10 mouse cellular contexts compared by ENCODE assay signal in the genomic region with DNA sequence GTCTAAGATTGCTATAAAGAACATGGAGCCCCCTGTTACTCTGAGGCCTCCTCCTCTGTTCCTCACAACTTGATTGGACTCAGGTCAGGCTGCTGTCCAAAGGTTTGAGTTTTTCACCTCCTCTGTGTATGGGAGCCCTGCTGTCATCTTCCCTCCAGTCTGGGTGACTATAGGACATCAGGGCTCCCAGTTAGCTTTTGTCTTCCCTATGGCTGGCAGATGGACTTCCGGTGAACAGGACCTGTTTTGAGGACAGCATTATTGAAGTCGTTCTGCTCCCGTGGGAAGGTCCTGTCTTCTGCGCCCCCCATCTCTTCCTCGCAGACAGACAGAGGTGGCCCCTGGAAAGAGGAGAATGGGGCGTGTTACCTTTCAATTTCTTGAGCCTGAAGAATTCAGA. TPM values are rescaled to one million over a fixed set of nuclear protein-coding genes. Genes with fewer than 3 reads are reported as not detected.
DNase-seq lines count a peak whose midpoint lies in the region; ATAC-seq and TF ChIP-seq lines count a peak whose summit lies in the region.
"Had no signal": no experiment of that assay in that cellular context is flagged by ENCODE, and none has a peak within 500 bp of the region (broad histone marks: within the 10 kb centered on the region; RNA-seq: fewer than 3 reads in every experiment).

No protein-coding gene starts in this region.

- no peak for TF ChIP-seq EP300 in lung, postnatal 0 days (IDR thresholded peaks at IDR 0.05)

- H3K36me3 ChIP-seq in forebrain, postnatal 0 days (ENCODE audit: insufficient read depth): no peaks in the 10 kb centered on the region
- H3K36me3 ChIP-seq in forebrain, embryonic 16.5 days (ENCODE audit: control insufficient read depth, insufficient read depth): no peaks in the 10 kb centered on the region
- H3K36me3 ChIP-seq in lung, postnatal 0 days (ENCODE audit: insufficient read depth, low read length): no peaks in the 10 kb centered on the region
- 0 out of 2 replicates have a peak, but pooled peaks cover 8% of the 10 kb centered on the region for H3K36me3 ChIP-seq in embryonic facial prominence, embryonic 15.5 days
- H3K36me3 ChIP-seq in liver, embryonic 15.5 days (replicated peaks): no peaks in the 10 kb centered on the region

- no peak overlapping the region for H3K4me3 ChIP-seq in forebrain, postnatal 0 days (ENCODE audit: low read depth, low read length)
- no peak overlapping the region for H3K4me3 ChIP-seq in forebrain, embryonic 16.5 days (replicated peaks; ENCODE audit: low read length)
- H3K4me3 ChIP-seq in lung, postnatal 0 days (ENCODE audit: low read depth, low read length): no peak overlapping the region
- no peak overlapping the region for H3K4me3 ChIP-seq in embryonic facial prominence, embryonic 15.5 days (replicated peaks)
- peak overlapping the region; percentile 67 for H3K4me3 ChIP-seq in liver, embryonic 15.5 days (replicated peaks)

- H3K27ac ChIP-seq in forebrain, postnatal 0 days (ENCODE audit: low read depth, low read length): no peak overlapping the region
- no peak overlapping the region for H3K27ac ChIP-seq in forebrain, embryonic 16.5 days (ENCODE audit: low read length)
- no peak overlapping the region for H3K27ac ChIP-seq in lung, postnatal 0 days (ENCODE audit: low read length)
- no peak overlapping the region for H3K27ac ChIP-seq in embryonic facial prominence, embryonic 15.5 days (replicated peaks)
- peak overlapping the region; percentile 54; the same call in 1 of the 2 replicates for H3K27ac ChIP-seq in liver, embryonic 15.5 days (replicated peaks)

- H3K27me3 ChIP-seq in forebrain, postnatal 0 days (ENCODE audit: insufficient read depth, low read length): no peaks in the 10 kb centered on the region
- H3K27me3 ChIP-seq in forebrain, embryonic 16.5 days (replicated peaks; ENCODE audit: control insufficient read depth, insufficient read depth, low read length): no peaks in the 10 kb centered on the region
- no peaks in the 10 kb centered on the region for H3K27me3 ChIP-seq in lung, postnatal 0 days (replicated peaks; ENCODE audit: insufficient read depth, low read length)
- no peaks in the 10 kb centered on the region for H3K27me3 ChIP-seq in embryonic facial prominence, embryonic 15.5 days
- no peaks in the 10 kb centered on the region for H3K27me3 ChIP-seq in liver, embryonic 15.5 days

- no peak overlapping the region for H3K9ac ChIP-seq in forebrain, postnatal 0 days
- H3K9ac ChIP-seq in forebrain, embryonic 16.5 days (replicated peaks; ENCODE audit: low read depth, low read length): no peak overlapping the region
- H3K9ac ChIP-seq in lung, postnatal 0 days (replicated peaks; ENCODE audit: low read depth): no peak overlapping the region
- no peak overlapping the region for H3K9ac ChIP-seq in embryonic facial prominence, embryonic 15.5 days
- H3K9ac ChIP-seq in liver, embryonic 15.5 days: no peak overlapping the region

- ATAC-seq in forebrain, postnatal 0 days: no peak
- ATAC-seq in forebrain, embryonic 16.5 days: no peak
- no peak for ATAC-seq in lung, postnatal 0 days
- no peak for ATAC-seq in embryonic facial prominence, embryonic 15.5 days (ENCODE audit: insufficient number of reproducible peaks, low FRiP score, low TSS enrichment, low read depth)
- no peak for ATAC-seq in liver, embryonic 15.5 days (ENCODE audit: insufficient read depth)
- ATAC-seq: inflammation-experienced regulatory T-cells, adult 6 months had no signal

- 89% methylated on average over 6 of the region's 6 CpGs for WGBS in forebrain, postnatal 0 days
- 90% methylated on average over 6 of the region's 6 CpGs for WGBS in forebrain, embryonic 16.5 days
- WGBS in lung, postnatal 0 days: 85% methylated on average over 6 of the region's 6 CpGs
- WGBS in embryonic facial prominence, embryonic 15.5 days: 85% methylated on average over 6 of the region's 6 CpGs
- WGBS in liver, embryonic 15.5 days (ENCODE audit: insufficient replicate concordance): 68% methylated on average over 6 of the region's 6 CpGs

- peaks cover 12% of the 10 kb centered on the region; the same call in 1 of the 2 replicates for H3K4me1 ChIP-seq in forebrain, postnatal 0 days (ENCODE audit: insufficient read depth)
- H3K4me1 ChIP-seq in forebrain, embryonic 16.5 days (replicated peaks; ENCODE audit: control insufficient read depth, insufficient read depth, low read length): peaks cover 13% of the 10 kb centered on the region
- peaks cover 5% of the 10 kb centered on the region; the same call in 1 of the 2 replicates for H3K4me1 ChIP-seq in lung, postnatal 0 days (ENCODE audit: insufficient read depth, low read depth, low read length)
- H3K4me1 ChIP-seq in embryonic facial prominence, embryonic 15.5 days: peaks cover 15% of the 10 kb centered on the region
- H3K4me1 ChIP-seq in liver, embryonic 15.5 days (replicated peaks): peaks cover 44% of the 10 kb centered on the region

- no peak for DNase-seq in forebrain, postnatal 0 days
- no peak for DNase-seq in lung, postnatal 0 days (ENCODE audit: low spot score)
- DNase-seq in lung, adult 18-20 months: no peak
- DNase-seq in left cerebral cortex, postnatal 4 days: no peak
- DNase-seq in layer of hippocampus, postnatal 36 days: no peak
- DNase-seq: embryo, embryonic 11 days had no signal

- H3K9me3 ChIP-seq in forebrain, postnatal 0 days (ENCODE audit: low read length): no peaks in the 10 kb centered on the region
- H3K9me3 ChIP-seq in forebrain, embryonic 16.5 days (ENCODE audit: control insufficient read depth, low read length): no peaks in the 10 kb centered on the region
- no peaks in the 10 kb centered on the region for H3K9me3 ChIP-seq in lung, postnatal 0 days (ENCODE audit: low read length)
- no peaks in the 10 kb centered on the region for H3K9me3 ChIP-seq in embryonic facial prominence, embryonic 15.5 days (replicated peaks)
- H3K9me3 ChIP-seq in liver, embryonic 15.5 days (replicated peaks): no peaks in the 10 kb centered on the region

- intact Hi-C loops in left cerebral cortex, postnatal 4 days (cut with DNase I): no loop called here

- TF ChIP-seq CTCF in forebrain, postnatal 0 days (IDR thresholded peaks at IDR 0.05; ENCODE audit: low read depth): no peak
- TF ChIP-seq CTCF in lung, postnatal 0 days (IDR thresholded peaks at IDR 0.05): no peak

- peak overlapping the region; percentile 83; the same call in 1 of the 2 replicates for H3K4me2 ChIP-seq in forebrain, postnatal 0 days (ENCODE audit: low read depth)
- H3K4me2 ChIP-seq in forebrain, embryonic 16.5 days (ENCODE audit: low read length): no peak overlapping the region
- 0 out of 2 replicates have a peak overlapping the region, but pooled peaks have one; percentile 93 for H3K4me2 ChIP-seq in lung, postnatal 0 days (replicated peaks; ENCODE audit: low read depth, low read length)
- 0 out of 2 replicates have a peak overlapping the region, but pooled peaks have one; percentile 93 for H3K4me2 ChIP-seq in embryonic facial prominence, embryonic 15.5 days (replicated peaks)
- H3K4me2 ChIP-seq in liver, embryonic 15.5 days: peak overlapping the region; percentile 88

RNA-seq across cellular contexts. Expression of a gene that starts 1.8 kb away (rescaled TPM):
- total RNA-seq in forebrain, postnatal 0 days (2014; rRNA removed): 18.2 and 24.9 TPM in 2 replicates
- polyA plus RNA-seq in forebrain, postnatal 0 days (2015; fragmentation: Nextera tagmentation; extraction: Ambion mirVana): 12.8 and 20.8 TPM in 2 replicates
- 17.7 and 18.7 TPM in 2 replicates for polyA plus RNA-seq in forebrain, embryonic 16.5 days (2015; fragmentation: Nextera tagmentation; extraction: Ambion mirVana)
- polyA plus RNA-seq in lung, postnatal 0 days (2015; fragmentation: Nextera tagmentation; extraction: Ambion mirVana): 15.0 and 16.0 TPM in 2 replicates
- 18.4 and 19.6 TPM in 2 replicates for polyA plus RNA-seq in embryonic facial prominence, embryonic 15.5 days (2015; fragmentation: Nextera tagmentation; extraction: Ambion mirVana)
- 17.3 and 19.8 TPM in 2 replicates for polyA plus RNA-seq in liver, embryonic 15.5 days (2015; fragmentation: Nextera tagmentation; extraction: Ambion mirVana)
- total RNA-seq in left cerebral cortex, postnatal 4 days (2021): 10 to 100 TPM; 15.5 to 16.5 TPM
- 10 to 100 TPM; 25.7 to 26.3 TPM for total RNA-seq in layer of hippocampus, postnatal 36 days (2021)

RNA-seq across cellular contexts. Expression of a gene that starts 43.0 kb away (rescaled TPM):
- total RNA-seq in forebrain, postnatal 0 days (2014; rRNA removed): 0.62 and 0.86 TPM in 2 replicates
- 0.52 and 0.54 TPM in 2 replicates for polyA plus RNA-seq in forebrain, postnatal 0 days (2015; fragmentation: Nextera tagmentation; extraction: Ambion mirVana)
- polyA plus RNA-seq in forebrain, embryonic 16.5 days (2015; fragmentation: Nextera tagmentation; extraction: Ambion mirVana): 0.42 and 0.71 TPM in 2 replicates
- 2.5 and 3.9 TPM in 2 replicates for polyA plus RNA-seq in lung, postnatal 0 days (2015; fragmentation: Nextera tagmentation; extraction: Ambion mirVana)
- polyA plus RNA-seq in embryonic facial prominence, embryonic 15.5 days (2015; fragmentation: Nextera tagmentation; extraction: Ambion mirVana): 4.8 and 5.3 TPM in 2 replicates
- polyA plus RNA-seq in liver, embryonic 15.5 days (2015; fragmentation: Nextera tagmentation; extraction: Ambion mirVana): 0.53 and 0.66 TPM in 2 replicates
- under 1 TPM; 0.38 to 0.44 TPM for total RNA-seq in left cerebral cortex, postnatal 4 days (2021)
- total RNA-seq in layer of hippocampus, postnatal 36 days (2021): 1 to 10 TPM; 2.4 to 4.3 TPM
